Mouse (Mus musculus) lung, postnatal 0 days (tissue): ENCODE results near the gene Atg3. TPM values are rescaled to one million over a fixed set of nuclear protein-coding genes. Genes with fewer than 3 reads are reported as not detected.

Experiments used
- ATAC-seq: fragments of 200-750 bp; cut with Nextera tagmentation; 2 replicates; pipeline ENCODE4 v1.8.0; 2017; ENCODE audit warnings: moderate library complexity
- DNase-seq: peaks from one replicate; pipeline ENCODE4 v3.0.0-alpha.2; 2016; ENCODE audit warnings: low spot score
- H3K27ac ChIP-seq: fragments of 300-500 bp; sonication (generic); 2 replicates; pipeline ENCODE4 v1.5.1; 2014; ENCODE audit warnings: antibody characterized with exemption, mild to moderate bottlenecking, low read length, mixed read lengths
- H3K27me3 ChIP-seq: fragments of 300-500 bp; sonication (generic); replicated peaks from 2 replicates; pipeline ENCODE4 v1.6.1; 2014; ENCODE audit warnings: low read length, mixed read lengths; ENCODE audit not compliant: insufficient read depth
- H3K36me3 ChIP-seq: fragments of 300-500 bp; sonication (generic); 2 replicates; pipeline ENCODE4 v1.6.1; 2014; ENCODE audit warnings: low read length, mixed read lengths; ENCODE audit not compliant: insufficient read depth
- H3K4me1 ChIP-seq: fragments of 300-500 bp; sonication (generic); 2 replicates; pipeline ENCODE4 v1.6.1; 2014; ENCODE audit warnings: antibody characterized with exemption, low read depth, low read length, mixed read lengths; ENCODE audit not compliant: insufficient read depth
- H3K4me2 ChIP-seq: fragments of 300-500 bp; sonication (generic); replicated peaks from 2 replicates; pipeline ENCODE4 v1.6.1; 2014; ENCODE audit warnings: low read depth, mild to moderate bottlenecking, low read length, moderate library complexity, mixed read lengths
- H3K4me3 ChIP-seq: fragments of 300-500 bp; sonication (generic); 2 replicates; pipeline ENCODE4 v1.5.1; 2014; ENCODE audit warnings: low read depth, low read length
- H3K9ac ChIP-seq: fragments of 300-500 bp; sonication (generic); replicated peaks from 2 replicates; pipeline ENCODE4 v1.6.1; 2014; ENCODE audit warnings: low read depth, mild to moderate bottlenecking
- H3K9me3 ChIP-seq: fragments of 300-500 bp; sonication (generic); 2 replicates; pipeline ENCODE4 v1.6.1; 2016; ENCODE audit warnings: low read length, mixed read lengths
- CTCF ChIP-seq: IDR thresholded peaks from 2 replicates; pipeline ENCODE4 v1.5.1; 2016; ENCODE audit warnings: antibody characterized with exemption, mild to moderate bottlenecking
- EP300 ChIP-seq: IDR thresholded peaks from 2 replicates; pipeline ENCODE4 v1.6.1; 2016; ENCODE audit warnings: antibody characterized with exemption, mild to moderate bottlenecking, control low read depth
- WGBS: fragments of 180-500 bp; shearing (Covaris S2); extraction: QIAGEN DNeasy Blood & Tissue Kit; methylation state at CpG from one replicate; pipeline ENCODE4 v1.1.7; 2014; 5-methylcytosine and 5-hydroxymethylcytosine counted together
- polyA plus RNA-seq: library from polyadenylated mRNA; unstranded; fragments of >200 nt; fragmentation: Nextera tagmentation; extraction: Ambion mirVana; gene quantifications from 2 replicates; pipeline ENCODE4 v1.2.1, GENCODE M21; 2015

Gene Atg3
- polyA plus RNA-seq, 1 experiment from 2014 or later, result 55.8 TPM

- WGBS, result 0% methylated on average over 1 of the region's 1 CpGs
- peak; percentile 94 for TF ChIP-seq CTCF
- no peak for TF ChIP-seq EP300
- DNase-seq, result peak; percentile 81
- Histone ChIP-seq H3K9ac (no peak overlapping the region), H3K4me3 (no peak overlapping the region), H3K27ac (no peak overlapping the region), H3K4me1 (no peaks in the 10 kb centered on the region), H3K36me3 (peaks cover 5% of the 10 kb centered on the region; the same call in 1 of the 2 replicates), H3K4me2 (no peak overlapping the region), H3K27me3 (no peaks in the 10 kb centered on the region), H3K9me3 (no peaks in the 10 kb centered on the region)
- ATAC-seq, result peak; percentile 35; the same call in 1 of the 2 replicates
Measured at GRCm38 (mm10) chr16:45192613-45193012, 34.0 kb downstream of the Atg3 start.

GRCm38 (mm10) chr16:45196816-45197215 is 38.2 kb downstream of the Atg3 start:
- DNase-seq, result peak; percentile 84
- WGBS, result 27% methylated on average over 6 of the region's 6 CpGs

GRCm38 (mm10) chr16:45201395-45201794 is 42.8 kb downstream of the Atg3 start:
- Histone ChIP-seq H3K4me1 (no peaks in the 10 kb centered on the region), H3K9me3 (no peaks in the 10 kb centered on the region), H3K27ac (no peak overlapping the region), H3K4me3 (no peak overlapping the region), H3K36me3 (no peaks in the 10 kb centered on the region), H3K9ac (no peak overlapping the region), H3K4me2 (no peak overlapping the region), H3K27me3 (no peaks in the 10 kb centered on the region)
- 92% methylated on average over 2 of the region's 2 CpGs for WGBS
- DNase-seq (no peak), ATAC-seq (no peak)
- no peak for TF ChIP-seq CTCF
- TF ChIP-seq EP300, result no peak

More at GRCm38 (mm10) chr16:45196816-45197215, 38.2 kb downstream of the Atg3 start:
- Histone ChIP-seq H3K36me3 (no peaks in the 10 kb centered on the region), H3K4me1 (no peaks in the 10 kb centered on the region), H3K9ac (no peak overlapping the region), H3K27me3 (no peaks in the 10 kb centered on the region), H3K9me3 (no peaks in the 10 kb centered on the region), H3K27ac (no peak overlapping the region), H3K4me3 (no peak overlapping the region), H3K4me2 (no peak overlapping the region)
- TF ChIP-seq CTCF (peak; percentile 91), EP300 (no peak)
- peak; percentile 56; the same call in 1 of the 2 replicates for ATAC-seq

- Histone ChIP-seq H3K9ac (no peak overlapping the region), H3K9me3 (no peaks in the 10 kb centered on the region), H3K27ac (no peak overlapping the region), H3K4me3 (no peak overlapping the region), H3K4me2 (no peak overlapping the region), H3K27me3 (no peaks in the 10 kb centered on the region), H3K36me3 (no peaks in the 10 kb centered on the region), H3K4me1 (no peaks in the 10 kb centered on the region)
- ATAC-seq (no peak), DNase-seq (no peak)
- TF ChIP-seq CTCF (no peak), EP300 (no peak)
- 64% methylated on average over 4 of the region's 4 CpGs for WGBS
Measured at GRCm38 (mm10) chr16:45204438-45204837, 45.9 kb downstream of the Atg3 start.

- no peak overlapping the region for H3K4me2 ChIP-seq
- H3K27me3 ChIP-seq, result no peaks in the 10 kb centered on the region
- 63% methylated on average over 12 of the region's 12 CpGs for WGBS
- H3K9me3 ChIP-seq, result no peaks in the 10 kb centered on the region
- ATAC-seq (no peak), DNase-seq (no peak)
- TF ChIP-seq CTCF, result no peak
- no peak for TF ChIP-seq EP300
- no peaks in the 10 kb centered on the region for H3K36me3 ChIP-seq
- no peak overlapping the region for H3K4me3 ChIP-seq
- no peaks in the 10 kb centered on the region for H3K4me1 ChIP-seq
- no peak overlapping the region for H3K27ac ChIP-seq
- no peak overlapping the region for H3K9ac ChIP-seq
Measured at GRCm38 (mm10) chr16:45204859-45205670, 46.5 kb downstream of the Atg3 start.

GRCm38 (mm10) chr16:45222016-45222415 is 63.4 kb downstream of the Atg3 start:
- H3K9me3 ChIP-seq, result no peaks in the 10 kb centered on the region
- ATAC-seq (no peak), DNase-seq (no peak)
- no peak overlapping the region for H3K9ac ChIP-seq
- H3K27me3 ChIP-seq, result no peaks in the 10 kb centered on the region
- no peak overlapping the region for H3K4me2 ChIP-seq
- H3K36me3 ChIP-seq, result no peaks in the 10 kb centered on the region
- H3K4me3 ChIP-seq, result no peak overlapping the region
- WGBS, result 75% methylated on average over 2 of the region's 2 CpGs
- no peaks in the 10 kb centered on the region for H3K4me1 ChIP-seq
- TF ChIP-seq CTCF (no peak), EP300 (no peak)
- H3K27ac ChIP-seq, result no peak overlapping the region
